Comparison of ENCODE assay signal across 12 mouse cellular contexts in the genomic region with DNA sequence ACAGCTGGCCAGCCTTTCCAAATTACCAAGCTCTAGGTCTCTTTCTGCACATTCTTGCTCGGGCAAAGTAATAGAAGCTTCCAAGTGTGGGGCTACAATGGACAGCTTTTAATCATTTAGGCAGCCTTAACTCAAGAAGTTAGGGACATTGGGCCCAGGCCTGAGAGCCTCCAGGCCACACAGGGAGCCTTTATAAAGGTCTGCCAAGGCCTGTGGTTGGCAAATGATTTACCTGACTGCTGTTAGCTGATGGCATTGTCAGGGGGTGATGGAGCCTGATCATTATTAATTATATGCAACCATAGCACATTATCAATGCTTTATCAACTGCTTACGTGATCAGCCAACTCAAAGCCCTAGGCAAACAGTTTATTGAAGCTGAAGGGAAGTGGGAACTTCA. TPM values are rescaled to one million over a fixed set of nuclear protein-coding genes. Genes with fewer than 3 reads are reported as not detected.
DNase-seq lines count a peak whose midpoint lies in the region; ATAC-seq and TF ChIP-seq lines count a peak whose summit lies in the region.
"Had no signal": no experiment of that assay in that cellular context is flagged by ENCODE, and none has a peak within 500 bp of the region (broad histone marks: within the 10 kb centered on the region; RNA-seq: fewer than 3 reads in every experiment).

No protein-coding gene starts in this region.

- TF ChIP-seq CTCF in lung, postnatal 0 days (IDR thresholded peaks at IDR 0.05) = no peak

- H3K9ac ChIP-seq in lung, postnatal 0 days (replicated peaks; ENCODE audit: low read depth) = no peak overlapping the region
- H3K9ac ChIP-seq: midbrain, embryonic 15.5 days had no signal

- H3K9me3 ChIP-seq in heart, embryonic 10.5 days = no peaks in the 10 kb centered on the region
- H3K9me3 ChIP-seq in lung, postnatal 0 days (ENCODE audit: low read length) = no peaks in the 10 kb centered on the region
- H3K9me3 ChIP-seq: midbrain, embryonic 15.5 days had no signal

- 64% methylated on average over 2 of the region's 2 CpGs for WGBS in heart, embryonic 10.5 days
- WGBS in lung, postnatal 0 days = 52% methylated on average over 2 of the region's 2 CpGs

- H3K27me3 ChIP-seq in heart, embryonic 10.5 days (ENCODE audit: insufficient read depth, poor library complexity, severe bottlenecking) = no peaks in the 10 kb centered on the region
- H3K27me3 ChIP-seq in lung, postnatal 0 days (replicated peaks; ENCODE audit: insufficient read depth, low read length) = no peaks in the 10 kb centered on the region
- H3K27me3 ChIP-seq: midbrain, embryonic 15.5 days had no signal

- TF ChIP-seq EP300 in lung, postnatal 0 days (IDR thresholded peaks at IDR 0.05) = no peak

- H3K4me3 ChIP-seq in heart, embryonic 10.5 days = no peak overlapping the region
- no peak overlapping the region for H3K4me3 ChIP-seq in lung, postnatal 0 days (ENCODE audit: low read depth, low read length)
- H3K4me3 ChIP-seq: midbrain, embryonic 15.5 days had no signal

- H3K27ac ChIP-seq in heart, embryonic 10.5 days = peak overlapping the region; percentile 91
- 0 out of 2 replicates have a peak overlapping the region, but pooled peaks have one; percentile 82 for H3K27ac ChIP-seq in lung, postnatal 0 days (ENCODE audit: low read length)
- H3K27ac ChIP-seq: midbrain, embryonic 15.5 days had no signal

- DNase-seq in heart, embryonic 10.5 days (ENCODE audit: low spot score) = no peak
- DNase-seq in heart, adult 18-20 months = no peak
- DNase-seq in lung, postnatal 0 days (ENCODE audit: low spot score) = no peak
- DNase-seq in lung, adult 18-20 months = no peak
- DNase-seq in kidney, postnatal 36 days = peak; percentile 73 to 75
- DNase-seq in left cerebral cortex, postnatal 4 days = no peak
- no peak for DNase-seq in thymus, postnatal 14 days
- DNase-seq: adrenal gland, adult 8-10 months; cerebellum, adult 2 months had no signal

- no peak for ATAC-seq in lung, postnatal 0 days
- ATAC-seq in cerebellum, adult (ENCODE audit: insufficient number of reproducible peaks, low FRiP score, low TSS enrichment) = no peak
- ATAC-seq: hindbrain, embryonic 16.5 days; midbrain, embryonic 15.5 days had no signal

- intact Hi-C loops in left cerebral cortex, postnatal 4 days (cut with DNase I) = no loop called here

- no peak overlapping the region for H3K4me2 ChIP-seq in lung, postnatal 0 days (replicated peaks; ENCODE audit: low read depth, low read length)
- H3K4me2 ChIP-seq: midbrain, embryonic 15.5 days had no signal

- peaks cover 99% of the 10 kb centered on the region for H3K4me1 ChIP-seq in heart, embryonic 10.5 days
- H3K4me1 ChIP-seq in lung, postnatal 0 days (ENCODE audit: insufficient read depth, low read depth, low read length) = peaks cover 59% of the 10 kb centered on the region

- peaks cover 10% of the 10 kb centered on the region; the same call in 1 of the 2 replicates for H3K36me3 ChIP-seq in heart, embryonic 10.5 days
- no peaks in the 10 kb centered on the region for H3K36me3 ChIP-seq in lung, postnatal 0 days (ENCODE audit: insufficient read depth, low read length)
- H3K36me3 ChIP-seq: midbrain, embryonic 15.5 days had no signal

RNA-seq across cellular contexts. Expression of a gene that starts 33.2 kb away (rescaled TPM):
- polyA plus RNA-seq in heart, embryonic 10.5 days (2016; fragmentation: Nextera tagmentation; extraction: Ambion mirVana) = 13.0 and 21.5 TPM in 2 replicates
- total RNA-seq in heart, adult 18-20 months (2021) = 10 to 100 TPM; 21.4 to 25.5 TPM
- polyA plus RNA-seq in lung, postnatal 0 days (2015; fragmentation: Nextera tagmentation; extraction: Ambion mirVana) = 8.5 and 9.5 TPM in 2 replicates
- 1 to 10 TPM; 6.0 to 6.4 TPM for total RNA-seq in left cerebral cortex, postnatal 4 days (2021)

Comparison
In these comparisons a context has a peak if more than half of its experiments do, and no peak if none do; other contexts are left out.
1. DNase-seq: peak in kidney, postnatal 36 days (2 of 2); none in heart, embryonic 10.5 days (single experiment), heart, adult 18-20 months (0 of 2), lung, postnatal 0 days (single experiment), lung, adult 18-20 months (0 of 2), left cerebral cortex, postnatal 4 days (single experiment) and thymus, postnatal 14 days (single experiment).